Mouse (Mus musculus) cerebellum, adult 2 months (tissue): Measurements from ENCODE around the gene Fam213b.

Experiments used
- CTCF ChIP-seq: fragments of 200-500 bp; IDR thresholded peaks from 2 replicates; pipeline ENCODE4 v1.5.1; 2011; ENCODE audit warnings: low read depth, mild to moderate bottlenecking, control low read depth, low read length, moderate library complexity, borderline replicate concordance; ENCODE audit not compliant: insufficient read depth
- POLR2A ChIP-seq: fragments of 200-500 bp; IDR thresholded peaks from 2 replicates; pipeline ENCODE4 v1.6.1; 2011; ENCODE audit warnings: low read length, control low read depth, borderline replicate concordance; ENCODE audit not compliant: insufficient read depth

DNA sequence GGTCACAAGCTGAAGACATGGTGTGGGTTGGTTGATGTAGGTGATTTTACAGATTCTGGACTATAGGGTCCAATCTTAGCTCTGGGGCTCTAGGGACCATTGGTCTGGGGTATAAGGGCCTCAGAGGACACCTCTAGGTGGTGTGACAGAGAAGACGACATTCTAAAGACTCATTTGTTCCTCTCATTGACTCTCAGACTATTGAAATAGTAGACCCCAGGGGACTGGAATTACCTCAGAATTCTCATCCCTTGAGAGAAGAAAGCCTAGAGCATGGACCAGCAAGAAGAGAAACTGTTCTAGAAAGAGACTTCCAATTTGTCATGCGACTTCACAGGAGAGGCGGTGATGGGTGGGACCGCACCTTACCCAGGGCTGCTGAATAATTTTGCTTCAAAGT, 15.3 kb upstream of the Fam213b start:
- TF ChIP-seq CTCF (no peak), POLR2A (no peak)
